Mouse (Mus musculus): ENCODE data around the gene Tmem132a.

Tmem132a gene

GRCm38 (mm10) chr19:10869886-10870527 is at the start of gene Tmem132a:
Gene Tmem132a, minus strand, starts transcription at chr19:10869940.
- peak; percentile 23 to 54 for DNase-seq

- DNase-seq: no peak
Measured at GRCm38 (mm10) chr19:10918321-10918991, 48.7 kb upstream of the Tmem132a start.

- no peak for DNase-seq
Measured at GRCm38 (mm10) chr19:10916506-10916905, 46.8 kb upstream of the Tmem132a start.

GRCm38 (mm10) chr19:10914870-10915269 is 45.1 kb upstream of the Tmem132a start:
- no peak for DNase-seq

GRCm38 (mm10) chr19:10914291-10914690 is 44.6 kb upstream of the Tmem132a start:
- DNase-seq: peak; percentile 40 to 52

- peak; percentile 37 to 47 for DNase-seq
Measured at GRCm38 (mm10) chr19:10909087-10909721, 39.5 kb upstream of the Tmem132a start.

GRCm38 (mm10) chr19:10907891-10908290 is 38.2 kb upstream of the Tmem132a start:
- peak; percentile 75 to 80 for DNase-seq

- no peak for DNase-seq
Measured at GRCm38 (mm10) chr19:10905728-10906000, 35.9 kb upstream of the Tmem132a start.

GRCm38 (mm10) chr19:10904927-10905727 is 35.4 kb upstream of the Tmem132a start:
- peak; percentile 81 to 89 for DNase-seq

GRCm38 (mm10) chr19:10904512-10904911 is 34.8 kb upstream of the Tmem132a start:
- DNase-seq: no peak

- no peak for DNase-seq
Measured at GRCm38 (mm10) chr19:10901046-10901445, 31.3 kb upstream of the Tmem132a start.

GRCm38 (mm10) chr19:10900315-10900714 is 30.6 kb upstream of the Tmem132a start:
- no peak for DNase-seq

GRCm38 (mm10) chr19:10897491-10897890 is 27.8 kb upstream of the Tmem132a start:
- no peak for DNase-seq

GRCm38 (mm10) chr19:10896849-10897248 is 27.1 kb upstream of the Tmem132a start:
- no peak for DNase-seq

GRCm38 (mm10) chr19:10895708-10896107 is 26.0 kb upstream of the Tmem132a start:
- DNase-seq: no peak

GRCm38 (mm10) chr19:10895016-10895528 is 25.3 kb upstream of the Tmem132a start, which contains the start of gene Prpf19:
Gene Prpf19, plus strand, starts transcription at chr19:10895231.
- peak; percentile 99 for DNase-seq

GRCm38 (mm10) chr19:10892201-10892600 is 22.5 kb upstream of the Tmem132a start:
- DNase-seq: no peak

- DNase-seq: peak; percentile 95 to 97
Measured at GRCm38 (mm10) chr19:10881426-10882154, 11.8 kb upstream of the Tmem132a start, which contains the start of gene Tmem109. Gene Tmem109, minus strand, starts transcription at chr19:10882001.

GRCm38 (mm10) chr19:10880975-10881425 is 11.3 kb upstream of the Tmem132a start:
- DNase-seq: no peak

- peak; percentile 54 to 65 for DNase-seq
Measured at GRCm38 (mm10) chr19:10880085-10880974, 10.6 kb upstream of the Tmem132a start.

All from kidney, postnatal 4 days (tissue).